Mouse (Mus musculus) limb, embryonic 13.5 days (tissue): ENCODE results near the gene Dlg2. TPM values are rescaled to one million over a fixed set of nuclear protein-coding genes. Genes with fewer than 3 reads are reported as not detected.

ENCODE experiments used
- ATAC-seq: fragments of 200-750 bp; cut with Nextera tagmentation; 2 replicates; pipeline ENCODE4 v1.8.0; 2017; ENCODE audit warnings: low read depth, moderate number of reproducible peaks, moderate TSS enrichment; ENCODE audit not compliant: low FRiP score
- H3K27ac ChIP-seq: fragments of 300-500 bp; sonication (generic); 2 replicates; pipeline ENCODE4 v1.5.1; 2015; ENCODE audit warnings: inconsistent platforms, mild to moderate bottlenecking, moderate library complexity
- H3K27me3 ChIP-seq: fragments of 300-500 bp; sonication (generic); 2 replicates; pipeline ENCODE4 v1.6.1; 2015; ENCODE audit warnings: mild to moderate bottlenecking, inconsistent platforms
- H3K36me3 ChIP-seq: fragments of 300-500 bp; sonication (generic); 2 replicates; pipeline ENCODE4 v1.6.1; 2015; ENCODE audit warnings: inconsistent platforms, mild to moderate bottlenecking, moderate library complexity
- H3K4me1 ChIP-seq: fragments of 300-500 bp; sonication (generic); 2 replicates; pipeline ENCODE4 v1.6.1; 2015; ENCODE audit warnings: inconsistent platforms
- H3K4me2 ChIP-seq: fragments of 300-500 bp; sonication (generic); replicated peaks from 2 replicates; pipeline ENCODE4 v1.6.1; 2015; ENCODE audit warnings: inconsistent platforms, mild to moderate bottlenecking, moderate library complexity
- H3K4me3 ChIP-seq: fragments of 300-500 bp; sonication (generic); 2 replicates; pipeline ENCODE4 v1.5.1; 2015; ENCODE audit warnings: moderate library complexity, mild to moderate bottlenecking, inconsistent platforms
- H3K9ac ChIP-seq: fragments of 300-500 bp; sonication (generic); 2 replicates; pipeline ENCODE4 v1.6.1; 2015; ENCODE audit warnings: mild to moderate bottlenecking, inconsistent platforms
- H3K9me3 ChIP-seq: fragments of 300-500 bp; sonication (generic); 2 replicates; pipeline ENCODE4 v1.6.1; 2016; ENCODE audit warnings: inconsistent platforms
- WGBS: fragments of 180-500 bp; shearing (Covaris S2); methylation state at CpG from one replicate; pipeline ENCODE4 v1.1.7; 2015; 5-methylcytosine and 5-hydroxymethylcytosine counted together
- polyA plus RNA-seq: library from polyadenylated mRNA; unstranded; fragments of >200 nt; fragmentation: Nextera tagmentation; extraction: Ambion mirVana; gene quantifications from 2 replicates; pipeline ENCODE4 v1.2.1, GENCODE M21; 2015

Gene Dlg2
- polyA plus RNA-seq, 1 experiment from 2014 or later: 4.2 TPM

DNA sequence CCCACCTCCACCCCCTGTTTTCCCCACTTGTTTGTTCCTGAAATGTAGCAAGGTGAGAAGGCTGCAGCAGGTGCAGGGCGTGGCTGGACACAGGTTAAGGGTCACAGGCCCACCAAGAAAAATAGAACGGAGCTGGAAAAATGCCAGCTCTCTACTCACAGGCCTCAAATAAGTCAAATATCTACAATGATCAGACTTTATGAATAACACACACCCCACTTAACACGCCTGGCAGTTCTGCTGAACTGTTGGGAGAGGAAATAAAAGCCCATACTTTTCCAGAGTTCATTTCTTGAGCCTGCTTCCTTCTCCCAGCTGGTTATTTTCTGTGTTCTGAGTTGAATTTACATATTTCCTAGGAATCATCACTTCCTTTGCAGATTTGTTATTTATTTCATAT is 967.4 kb downstream of the Dlg2 start:
- Histone ChIP-seq H3K36me3 (no peaks in the 10 kb centered on the region), H3K27me3 (no peaks in the 10 kb centered on the region), H3K9me3 (no peaks in the 10 kb centered on the region), H3K27ac (no peak overlapping the region), H3K9ac (no peak overlapping the region), H3K4me1 (no peaks in the 10 kb centered on the region), H3K4me3 (no peak overlapping the region), H3K4me2 (no peak overlapping the region)
- no peak for ATAC-seq
- WGBS: 63% methylated on average over 3 of the region's 3 CpGs

DNA sequence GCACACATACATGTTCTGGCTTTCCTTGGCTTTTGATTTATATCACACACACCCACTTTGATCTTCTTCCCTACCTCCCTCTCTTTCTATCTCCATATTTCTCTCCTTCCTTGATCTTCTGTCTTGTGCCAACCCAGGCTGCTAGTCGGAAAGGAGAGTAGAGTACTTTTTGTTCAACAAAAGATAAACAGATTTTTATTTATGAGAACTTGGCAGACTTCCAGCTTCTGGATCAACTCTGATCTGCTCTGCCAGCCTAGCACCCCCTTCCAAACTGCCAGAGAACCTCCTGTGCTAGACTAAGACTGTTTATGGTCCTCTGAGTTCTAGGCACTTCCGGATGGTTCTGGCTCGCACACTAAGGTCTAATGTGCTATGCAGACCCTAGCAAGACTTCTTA is 968.3 kb downstream of the Dlg2 start:
- ATAC-seq: no peak
- Histone ChIP-seq H3K4me2 (no peak overlapping the region), H3K27me3 (no peaks in the 10 kb centered on the region), H3K27ac (no peak overlapping the region), H3K9ac (no peak overlapping the region), H3K9me3 (no peaks in the 10 kb centered on the region), H3K4me1 (no peaks in the 10 kb centered on the region), H3K4me3 (no peak overlapping the region), H3K36me3 (no peaks in the 10 kb centered on the region)
- 75% methylated on average over 3 of the region's 3 CpGs for WGBS

- ATAC-seq: no peak
- no peaks in the 10 kb centered on the region for H3K9me3 ChIP-seq
- no peaks in the 10 kb centered on the region for H3K36me3 ChIP-seq
- no peaks in the 10 kb centered on the region for H3K4me1 ChIP-seq
- WGBS: 14% methylated on average over 1 of the region's 1 CpGs
- no peaks in the 10 kb centered on the region for H3K27me3 ChIP-seq
- no peak overlapping the region for H3K4me3 ChIP-seq
- H3K4me2 ChIP-seq: no peak overlapping the region
- no peak overlapping the region for H3K9ac ChIP-seq
- no peak overlapping the region for H3K27ac ChIP-seq
These were observed 980.3 kb downstream of the Dlg2 start for GRCm38 (mm10) chr7:91456796-91457195.

DNA sequence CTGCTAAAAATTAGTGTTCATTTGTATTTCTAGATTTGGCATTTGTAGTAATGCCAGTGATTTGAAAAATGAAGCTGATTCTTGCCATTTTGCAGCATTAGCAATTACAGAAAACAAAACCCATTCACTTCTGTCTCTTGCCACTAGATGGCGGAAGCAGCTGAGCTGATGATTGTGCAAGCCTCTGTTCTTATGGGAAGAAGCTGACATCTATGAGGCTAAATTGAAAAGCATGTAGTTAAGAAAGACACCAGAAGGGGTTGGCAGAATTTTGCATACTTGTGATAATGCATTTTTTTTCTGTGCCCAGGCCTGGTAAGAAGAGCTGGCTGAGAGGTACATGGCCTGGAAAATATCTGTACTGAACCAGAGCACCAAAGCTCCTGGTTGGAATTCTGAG is 980.7 kb downstream of the Dlg2 start:
- no peaks in the 10 kb centered on the region for H3K9me3 ChIP-seq
- ATAC-seq: no peak; the same call in 1 of the 2 replicates
- no peak overlapping the region for H3K4me2 ChIP-seq
- H3K4me3 ChIP-seq: no peak overlapping the region
- no peaks in the 10 kb centered on the region for H3K36me3 ChIP-seq
- 2% methylated on average over 1 of the region's 1 CpGs for WGBS
- no peaks in the 10 kb centered on the region for H3K4me1 ChIP-seq
- no peaks in the 10 kb centered on the region for H3K27me3 ChIP-seq
- no peak overlapping the region for H3K27ac ChIP-seq
- H3K9ac ChIP-seq: no peak overlapping the region

- H3K27ac ChIP-seq: no peak overlapping the region
- no peak for ATAC-seq
- H3K4me1 ChIP-seq: peaks cover 12% of the 10 kb centered on the region
- no peaks in the 10 kb centered on the region for H3K27me3 ChIP-seq
- no peaks in the 10 kb centered on the region for H3K36me3 ChIP-seq
- no peak overlapping the region for H3K4me2 ChIP-seq
- no peak overlapping the region for H3K4me3 ChIP-seq
- 70% methylated on average over 3 of the region's 3 CpGs for WGBS
- H3K9ac ChIP-seq: no peak overlapping the region
- H3K9me3 ChIP-seq: no peaks in the 10 kb centered on the region
These were observed 984.9 kb downstream of the Dlg2 start for GRCm38 (mm10) chr7:91461352-91461751.

DNA sequence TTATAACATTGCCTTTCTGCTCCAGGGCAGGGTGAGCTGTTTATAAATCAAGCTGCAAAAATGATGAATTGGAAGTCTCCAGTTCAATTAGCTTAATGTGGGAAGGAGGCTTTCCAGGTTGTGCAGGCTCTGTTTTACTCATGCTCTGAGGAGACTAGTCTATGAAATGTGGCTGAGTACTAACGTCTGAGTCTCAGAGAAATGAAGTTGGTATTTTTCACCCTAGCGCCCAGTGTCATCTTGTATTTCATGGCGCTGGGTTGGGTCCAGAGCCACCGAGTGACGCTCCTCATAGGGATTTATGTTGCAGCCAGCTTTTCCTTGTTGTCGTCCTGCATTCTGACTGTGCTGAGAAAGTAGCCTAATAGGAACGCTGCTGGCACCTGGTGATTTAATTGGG is 986.8 kb downstream of the Dlg2 start:
- H3K4me2 ChIP-seq: no peak overlapping the region
- 21% methylated on average over 7 of the region's 7 CpGs for WGBS
- H3K9me3 ChIP-seq: no peaks in the 10 kb centered on the region
- no peaks in the 10 kb centered on the region for H3K27me3 ChIP-seq
- H3K4me1 ChIP-seq: peaks cover 12% of the 10 kb centered on the region
- no peaks in the 10 kb centered on the region for H3K36me3 ChIP-seq
- H3K4me3 ChIP-seq: no peak overlapping the region
- no peak overlapping the region for H3K27ac ChIP-seq
- no peak overlapping the region for H3K9ac ChIP-seq
- ATAC-seq: no peak

GRCm38 (mm10) chr7:91467061-91467460 is 990.6 kb downstream of the Dlg2 start:
- Histone ChIP-seq H3K4me2 (no peak overlapping the region), H3K9ac (no peak overlapping the region), H3K9me3 (no peaks in the 10 kb centered on the region), H3K4me3 (no peak overlapping the region), H3K27ac (no peak overlapping the region), H3K4me1 (peaks cover 12% of the 10 kb centered on the region), H3K27me3 (no peaks in the 10 kb centered on the region), H3K36me3 (no peaks in the 10 kb centered on the region)
- ATAC-seq: no peak
- 78% methylated on average over 3 of the region's 3 CpGs for WGBS

DNA sequence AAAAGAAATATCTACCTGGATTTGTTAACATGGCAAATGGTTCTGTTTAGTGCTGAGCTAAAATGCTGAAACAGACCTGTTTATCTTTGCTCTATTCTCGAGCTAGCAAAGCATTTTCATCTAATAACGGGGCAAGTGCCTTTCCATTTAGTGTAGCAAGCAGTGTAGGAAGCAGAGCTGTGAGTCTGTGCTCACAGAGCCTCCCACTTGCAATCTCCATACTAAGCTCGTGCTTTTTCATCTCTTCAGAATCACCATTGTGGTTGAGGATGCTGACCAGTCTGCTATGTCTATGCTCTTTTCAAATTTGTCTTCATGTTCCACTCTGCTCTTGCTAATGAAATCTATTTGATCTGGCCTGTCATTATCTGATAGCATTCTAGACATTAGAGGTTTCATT is 1002.7 kb downstream of the Dlg2 start:
- Histone ChIP-seq H3K36me3 (no peaks in the 10 kb centered on the region), H3K9ac (no peak overlapping the region), H3K4me3 (no peak overlapping the region), H3K4me1 (no peaks in the 10 kb centered on the region), H3K9me3 (no peaks in the 10 kb centered on the region), H3K27ac (no peak overlapping the region), H3K4me2 (no peak overlapping the region), H3K27me3 (no peaks in the 10 kb centered on the region)
- WGBS: 55% methylated on average over 3 of the region's 3 CpGs
- no peak for ATAC-seq

DNA sequence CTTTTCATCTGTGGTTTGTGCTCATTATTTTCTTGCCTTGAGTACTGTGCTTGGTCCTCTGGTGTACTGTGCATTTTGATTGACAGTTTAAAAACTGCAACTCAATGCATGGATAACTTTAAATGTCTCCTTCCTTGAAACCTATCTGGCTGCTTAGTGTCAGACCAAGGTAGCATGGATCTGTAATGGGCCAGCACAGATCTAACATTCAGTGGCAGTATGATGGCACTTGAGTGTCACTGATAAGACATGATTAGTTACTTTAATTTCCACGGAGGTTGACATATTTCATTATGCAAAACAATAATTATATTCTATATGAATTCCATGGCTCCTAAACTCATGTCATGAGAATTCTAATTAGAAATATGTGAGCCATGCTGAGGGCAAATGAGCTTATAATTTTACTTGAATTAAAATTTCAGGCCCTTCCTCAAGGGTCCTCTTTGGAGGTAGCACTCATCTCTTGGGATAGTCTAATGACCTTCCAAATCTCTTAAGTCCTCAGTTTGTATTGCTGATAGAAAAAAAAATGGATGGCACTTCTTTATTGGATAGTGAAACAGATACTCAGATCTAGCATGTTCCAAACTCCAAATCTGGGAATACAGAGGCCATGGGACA is 1005.2 kb downstream of the Dlg2 start:
- Histone ChIP-seq H3K36me3 (no peaks in the 10 kb centered on the region), H3K4me3 (no peak overlapping the region), H3K27me3 (no peaks in the 10 kb centered on the region), H3K4me2 (no peak overlapping the region), H3K27ac (no peak overlapping the region), H3K4me1 (no peaks in the 10 kb centered on the region), H3K9me3 (no peaks in the 10 kb centered on the region), H3K9ac (no peak overlapping the region)
- no peak for ATAC-seq
- 84% methylated on average over 1 of the region's 1 CpGs for WGBS

DNA sequence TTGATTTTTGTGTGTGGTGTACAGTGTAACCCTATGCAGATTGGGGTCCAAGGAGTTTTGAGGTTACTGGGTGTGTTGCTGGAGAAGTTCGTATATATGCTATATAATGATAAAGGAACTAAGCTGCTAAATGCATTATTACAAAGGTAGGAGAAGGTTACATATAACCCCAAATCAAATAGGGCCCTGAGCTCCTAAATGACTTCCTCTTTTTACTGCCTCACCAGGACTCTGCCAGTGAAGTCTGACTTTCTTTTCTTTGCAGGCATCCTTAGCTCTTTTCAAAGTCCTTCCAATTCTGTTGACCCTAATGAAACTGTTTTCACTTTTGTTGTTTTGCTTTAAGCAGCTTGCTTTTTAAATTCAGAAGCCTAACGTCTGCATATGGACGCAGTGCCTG is 1016.8 kb downstream of the Dlg2 start:
- H3K9me3 ChIP-seq: no peaks in the 10 kb centered on the region
- no peak overlapping the region for H3K27ac ChIP-seq
- no peaks in the 10 kb centered on the region for H3K4me1 ChIP-seq
- H3K9ac ChIP-seq: no peak overlapping the region
- H3K4me2 ChIP-seq: no peak overlapping the region
- no peaks in the 10 kb centered on the region for H3K36me3 ChIP-seq
- H3K27me3 ChIP-seq: no peaks in the 10 kb centered on the region
- ATAC-seq: no peak
- 66% methylated on average over 3 of the region's 3 CpGs for WGBS
- no peak overlapping the region for H3K4me3 ChIP-seq

- 66% methylated on average over 5 of the region's 5 CpGs for WGBS
- no peak overlapping the region for H3K9ac ChIP-seq
- no peak overlapping the region for H3K27ac ChIP-seq
- no peak for ATAC-seq
- no peaks in the 10 kb centered on the region for H3K4me1 ChIP-seq
- no peaks in the 10 kb centered on the region for H3K27me3 ChIP-seq
- H3K9me3 ChIP-seq: no peaks in the 10 kb centered on the region
- H3K4me3 ChIP-seq: no peak overlapping the region
- no peak overlapping the region for H3K4me2 ChIP-seq
- H3K36me3 ChIP-seq: no peaks in the 10 kb centered on the region
These were observed 1019.1 kb downstream of the Dlg2 start for GRCm38 (mm10) chr7:91495526-91495925.

DNA sequence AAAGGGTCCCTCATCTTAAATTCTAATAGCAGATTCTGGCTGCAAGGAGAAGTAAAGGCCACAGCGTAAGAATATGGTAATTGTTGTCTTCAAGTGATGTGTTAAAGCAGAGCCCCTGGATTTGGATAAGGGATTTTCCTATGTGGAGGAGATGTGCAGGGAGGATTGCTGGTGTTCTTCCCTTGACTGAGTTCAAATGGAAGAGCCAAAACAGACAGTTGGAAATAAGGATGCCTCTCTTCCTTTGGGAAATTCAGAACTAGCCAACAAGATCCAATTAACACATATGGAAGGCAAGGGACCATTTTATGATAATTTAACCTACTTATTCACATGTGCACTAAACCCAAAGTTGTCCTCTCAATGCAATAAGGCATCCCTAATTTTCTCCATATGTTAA is 1034.6 kb downstream of the Dlg2 start:
- H3K4me3 ChIP-seq: no peak overlapping the region
- no peaks in the 10 kb centered on the region for H3K9me3 ChIP-seq
- ATAC-seq: no peak
- H3K4me1 ChIP-seq: no peaks in the 10 kb centered on the region
- no peaks in the 10 kb centered on the region for H3K36me3 ChIP-seq
- no peak overlapping the region for H3K27ac ChIP-seq
- WGBS: 69% methylated on average over 1 of the region's 1 CpGs
- no peak overlapping the region for H3K9ac ChIP-seq
- no peak overlapping the region for H3K4me2 ChIP-seq
- no peaks in the 10 kb centered on the region for H3K27me3 ChIP-seq

GRCm38 (mm10) chr7:91514445-91514844 is 1038.0 kb downstream of the Dlg2 start:
- Histone ChIP-seq H3K4me1 (no peaks in the 10 kb centered on the region), H3K27ac (no peak overlapping the region), H3K27me3 (no peaks in the 10 kb centered on the region), H3K9ac (no peak overlapping the region), H3K36me3 (no peaks in the 10 kb centered on the region), H3K4me3 (no peak overlapping the region), H3K9me3 (no peaks in the 10 kb centered on the region), H3K4me2 (no peak overlapping the region)
- ATAC-seq: no peak
- WGBS: 59% methylated on average over 3 of the region's 3 CpGs
